Mouse (Mus musculus) MEL (cell line): ENCODE results near the gene Srrm2. TPM values are rescaled to one million over a fixed set of nuclear protein-coding genes. Genes with fewer than 3 reads are reported as not detected.

Source experiments
- DNase-seq: peaks from one replicate; pipeline ENCODE4 v3.0.0; 2011; ENCODE audit warnings: low read depth, low spot score
- H3K27ac ChIP-seq: 2 replicates; pipeline ENCODE4 v1.5.1; 2012; ENCODE audit warnings: low read depth, mild to moderate bottlenecking, control low read depth, low read length, moderate library complexity; ENCODE audit not compliant: control insufficient read depth
- H3K27me3 ChIP-seq, 2 experiments: fragments of 150-350 bp in 1 of 2; sonication (generic) in 1 of 2; 2 replicates each; pipeline ENCODE4 v1.6.1; 2012; ENCODE audit warnings: low read length in 2 of 2, mild to moderate bottlenecking in 2 of 2, improper control_type of control experiment in 1 of 2, moderate library complexity in 1 of 2; ENCODE audit not compliant: insufficient read depth in 2 of 2, control insufficient read depth in 1 of 2
- H3K36me3 ChIP-seq, 2 experiments: 2 replicates each; pipeline ENCODE4 v1.6.1; 2012 to 2014; ENCODE audit warnings: low read length in 2 of 2, improper control_type of control experiment in 1 of 2, inconsistent platforms in 1 of 2, mild to moderate bottlenecking in 1 of 2; ENCODE audit not compliant: insufficient read depth in 2 of 2, control insufficient read depth in 1 of 2
- H3K4me1 ChIP-seq, 2 experiments: fragments of 150-350 bp in 1 of 2; sonication (generic) in 1 of 2; 2 replicates each; pipeline ENCODE4 v1.6.1; 2012; ENCODE audit warnings: low read length in 2 of 2, improper control_type of control experiment in 1 of 2, mild to moderate bottlenecking in 1 of 2; ENCODE audit not compliant: insufficient read depth in 2 of 2, control insufficient read depth in 1 of 2
- H3K4me3 ChIP-seq, 2 experiments: fragments of 150-350 bp in 1 of 2; sonication (generic) in 1 of 2; 2 replicates each; pipeline ENCODE4 v1.5.1; 2012; ENCODE audit warnings: low read depth in 2 of 2, low read length in 2 of 2, mild to moderate bottlenecking in 2 of 2, moderate library complexity in 2 of 2, control low read depth in 1 of 2, improper control_type of control experiment in 1 of 2; ENCODE audit not compliant: control insufficient read depth in 1 of 2, insufficient read depth in 1 of 2
- H3K79me2 ChIP-seq: 2 replicates; pipeline ENCODE4 v1.6.1; 2012; ENCODE audit warnings: mild to moderate bottlenecking, low read length, moderate library complexity; ENCODE audit not compliant: control insufficient read depth, poor library complexity, insufficient read depth
- H3K9ac ChIP-seq: 2 replicates; pipeline ENCODE4 v1.6.1; 2012; ENCODE audit warnings: low read depth, mild to moderate bottlenecking, control low read depth, low read length, moderate library complexity; ENCODE audit not compliant: control insufficient read depth, poor library complexity, severe bottlenecking
- H3K9me3 ChIP-seq: fragments of 150-350 bp; sonication (generic); replicated peaks from 2 replicates; pipeline ENCODE4 v1.6.1; 2012; ENCODE audit warnings: mild to moderate bottlenecking, low read length, improper control_type of control experiment, moderate library complexity; ENCODE audit not compliant: insufficient read depth
- CHD2 ChIP-seq: IDR thresholded peaks from 2 replicates; pipeline ENCODE4 v1.6.1; 2011; ENCODE audit warnings: low read length, improper control_type of control experiment
- CTCF ChIP-seq, 3 experiments: IDR thresholded peaks in 2 of 3; conservative IDR thresholded peaks in 1 of 3; 2 replicates each; pipeline ENCODE4 v1.5.1; 2011 to 2012; ENCODE audit warnings: low read length in 3 of 3, low read depth in 2 of 3, mild to moderate bottlenecking in 2 of 3, improper control_type of control experiment in 1 of 3, inconsistent platforms in 1 of 3, mixed read lengths in 1 of 3, moderate library complexity in 1 of 3; ENCODE audit not compliant: control insufficient read depth in 1 of 3, insufficient read depth in 1 of 3, poor library complexity in 1 of 3, severe bottlenecking in 1 of 3
- E2F4 ChIP-seq: IDR thresholded peaks from 2 replicates; pipeline ENCODE4 v1.6.1; 2011; ENCODE audit warnings: low read depth, low read length, improper control_type of control experiment, borderline replicate concordance
- ELF1 ChIP-seq: IDR thresholded peaks from 2 replicates; pipeline ENCODE4 v1.6.1; 2014; ENCODE audit warnings: low read depth, mild to moderate bottlenecking, inconsistent platforms, low read length, improper control_type of control experiment, moderate library complexity
- EP300 ChIP-seq, 2 experiments: IDR thresholded peaks; 2 replicates each; pipeline ENCODE4 v1.6.1; 2011; ENCODE audit warnings: improper control_type of control experiment in 2 of 2, low read length in 2 of 2, low read depth in 1 of 2, mild to moderate bottlenecking in 1 of 2
- GABPA ChIP-seq: IDR thresholded peaks from 2 replicates; pipeline ENCODE4 v1.6.1; 2012; ENCODE audit warnings: low read depth, mild to moderate bottlenecking, inconsistent platforms, low read length, improper control_type of control experiment, moderate library complexity
- GATA1 ChIP-seq: IDR thresholded peaks from 2 replicates; pipeline ENCODE4 v1.6.1; 2011; ENCODE audit warnings: low read depth, low read length, improper control_type of control experiment
- HCFC1 ChIP-seq: IDR thresholded peaks from 2 replicates; pipeline ENCODE4 v1.6.1; 2012; ENCODE audit warnings: low read depth, mild to moderate bottlenecking, inconsistent platforms, low read length, improper control_type of control experiment, moderate library complexity
- JUND ChIP-seq: IDR thresholded peaks from 2 replicates; pipeline ENCODE4 v1.6.1; 2011; ENCODE audit warnings: low read depth, mild to moderate bottlenecking, improper control_type of control experiment, low read length
- KAT2A ChIP-seq: conservative IDR thresholded peaks from 2 replicates; pipeline ENCODE4 v1.6.1; 2012; ENCODE audit warnings: low read depth, low read length, improper control_type of control experiment, inconsistent platforms
- MAFK ChIP-seq: IDR thresholded peaks from 2 replicates; pipeline ENCODE4 v1.6.1; 2011; ENCODE audit warnings: low read depth, mild to moderate bottlenecking, low read length, improper control_type of control experiment, borderline replicate concordance
- MAX ChIP-seq: IDR thresholded peaks from 2 replicates; pipeline ENCODE4 v1.6.1; 2011; ENCODE audit warnings: low read length, improper control_type of control experiment
- MAZ ChIP-seq: IDR thresholded peaks from 2 replicates; pipeline ENCODE4 v1.6.1; 2012; ENCODE audit warnings: low read depth, mild to moderate bottlenecking, inconsistent platforms, low read length, improper control_type of control experiment
- MEF2A ChIP-seq: IDR thresholded peaks from 2 replicates; pipeline ENCODE4 v1.6.1; 2014; ENCODE audit warnings: low read depth, mild to moderate bottlenecking, inconsistent platforms, low read length, improper control_type of control experiment; ENCODE audit not compliant: poor library complexity, insufficient replicate concordance, severe bottlenecking; ENCODE audit errors: extremely low read depth
- MXI1 ChIP-seq: IDR thresholded peaks from 2 replicates; pipeline ENCODE4 v1.6.1; 2011; ENCODE audit warnings: mild to moderate bottlenecking, low read depth, low read length, improper control_type of control experiment
- MYB ChIP-seq: IDR thresholded peaks from 2 replicates; pipeline ENCODE4 v1.6.1; 2011; ENCODE audit warnings: mild to moderate bottlenecking, low read depth, low read length, improper control_type of control experiment
- MYC ChIP-seq: IDR thresholded peaks from 2 replicates; pipeline ENCODE4 v1.6.1; 2011; ENCODE audit warnings: low read depth, mild to moderate bottlenecking, low read length, improper control_type of control experiment, moderate library complexity
- NELFE ChIP-seq: IDR thresholded peaks from 2 replicates; pipeline ENCODE4 v1.6.1; 2011; ENCODE audit warnings: low read depth, low read length, improper control_type of control experiment
- NRF1 ChIP-seq: IDR thresholded peaks from 2 replicates; pipeline ENCODE4 v1.6.1; 2014; ENCODE audit warnings: low read depth, mild to moderate bottlenecking, inconsistent platforms, low read length, improper control_type of control experiment, moderate library complexity; ENCODE audit not compliant: poor library complexity, insufficient read depth, severe bottlenecking
- POLR2A ChIP-seq, 2 experiments: IDR thresholded peaks; 2 replicates each; pipeline ENCODE4 v1.6.1; 2011 to 2012; ENCODE audit warnings: low read length in 2 of 2, mild to moderate bottlenecking in 2 of 2, control low read depth in 1 of 2, improper control_type of control experiment in 1 of 2, low read depth in 1 of 2, moderate library complexity in 1 of 2; ENCODE audit not compliant: control insufficient read depth in 1 of 2, insufficient read depth in 1 of 2, poor library complexity in 1 of 2
- RAD21 ChIP-seq: IDR thresholded peaks from 2 replicates; pipeline ENCODE4 v1.6.1; 2011; ENCODE audit warnings: mild to moderate bottlenecking, low read depth, low read length, improper control_type of control experiment
- RCOR1 ChIP-seq: IDR thresholded peaks from 2 replicates; pipeline ENCODE4 v1.6.1; 2012; ENCODE audit warnings: low read depth, mild to moderate bottlenecking, inconsistent platforms, low read length, improper control_type of control experiment
- SIN3A ChIP-seq: IDR thresholded peaks from 2 replicates; pipeline ENCODE4 v1.6.1; 2012; ENCODE audit warnings: low read length, improper control_type of control experiment, inconsistent platforms
- SMC3 ChIP-seq: IDR thresholded peaks from 2 replicates; pipeline ENCODE4 v1.6.1; 2011; ENCODE audit warnings: low read depth, low read length, improper control_type of control experiment
- TCF12 ChIP-seq: IDR thresholded peaks from 2 replicates; pipeline ENCODE4 v1.6.1; 2014; ENCODE audit warnings: low read depth, mild to moderate bottlenecking, inconsistent platforms, low read length, improper control_type of control experiment, moderate library complexity
- UBTF ChIP-seq: IDR thresholded peaks from 2 replicates; pipeline ENCODE4 v1.6.1; 2012; ENCODE audit warnings: low read depth, mild to moderate bottlenecking, inconsistent platforms, low read length, improper control_type of control experiment, moderate library complexity, borderline replicate concordance; ENCODE audit not compliant: insufficient read depth
- USF2 ChIP-seq, 2 experiments: IDR thresholded peaks; 2 replicates each; pipeline ENCODE4 v1.6.1; 2011 to 2012; ENCODE audit warnings: improper control_type of control experiment in 2 of 2, low read length in 2 of 2, borderline replicate concordance in 1 of 2, inconsistent platforms in 1 of 2, low read depth in 1 of 2, mild to moderate bottlenecking in 1 of 2; ENCODE audit not compliant: insufficient read depth in 1 of 2
- ZKSCAN1 ChIP-seq: IDR thresholded peaks from 2 replicates; pipeline ENCODE4 v1.6.1; 2012; ENCODE audit warnings: low read depth, mild to moderate bottlenecking, inconsistent platforms, low read length, improper control_type of control experiment, moderate library complexity
- ZMIZ1 ChIP-seq: IDR thresholded peaks from 2 replicates; pipeline ENCODE4 v1.6.1; 2012; ENCODE audit warnings: low read depth, mild to moderate bottlenecking, inconsistent platforms, low read length, improper control_type of control experiment, moderate library complexity
- polyA plus RNA-seq, 2 experiments: library from polyadenylated mRNA; stranded (reverse) in 1 of 2; unstranded in 1 of 2; fragments of >175 nt in 1 of 2; fragments of >200 nt in 1 of 2; gene quantifications; 2 replicates each; pipeline versions ENCODE4 v1.2.1 to v1.2.4; 2012; ENCODE audit warnings: low replicate concordance in 2 of 2, low read depth in 1 of 2; ENCODE audit not compliant: insufficient read length in 2 of 2, insufficient read depth in 1 of 2, missing spikeins in 1 of 2
- total RNA-seq: library from RNA; depleted of rRNA; stranded (reverse); fragments of 300-350 nt; gene quantifications from 2 replicates; pipeline ENCODE4 v1.2.3, GENCODE M21; 2012

Gene Srrm2
- total and polyA plus RNA-seq, 3 experiments: 56.2 to 988 (median 505) TPM

DNA sequence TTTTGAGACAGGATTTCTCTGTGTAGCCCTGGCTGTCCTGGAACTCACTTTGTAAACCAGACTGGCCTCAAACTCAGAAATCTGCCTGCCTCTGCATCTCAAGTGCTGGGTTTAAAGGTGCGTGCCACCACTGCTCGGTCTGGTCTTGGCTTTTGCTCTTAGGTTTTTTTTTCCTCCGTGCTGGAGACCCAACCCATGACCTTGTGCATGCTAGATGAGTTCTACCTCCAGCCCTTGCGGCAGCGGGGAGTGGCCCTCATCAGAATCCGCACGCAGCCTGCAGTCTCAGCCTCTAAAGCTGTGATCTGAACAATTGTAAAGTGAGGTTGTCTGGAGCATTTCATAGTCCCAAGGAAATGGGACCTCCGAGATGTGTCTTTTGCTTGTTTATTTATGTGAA is 5.0 kb downstream of the Srrm2 start:
- H3K79me2 ChIP-seq: no peaks in the 10 kb centered on the region
- H3K9me3 ChIP-seq: no peaks in the 10 kb centered on the region
- peaks cover 0 to 2% of the 10 kb centered on the region in 2 experiments; a peak in 1 of 4 replicates for H3K27me3 ChIP-seq
- H3K27ac ChIP-seq: no peak overlapping the region
- no peak for TF ChIP-seq SIN3A
- no peak for TF ChIP-seq SMC3
- TF ChIP-seq USF2 (IDR thresholded peaks at IDR 0.05; ENCODE audit: borderline replicate concordance in 1 of 2, insufficient read depth in 1 of 2, low read depth in 1 of 2, low read length in 2 of 2): no peak
- no peak for TF ChIP-seq TCF12
- no peak for TF ChIP-seq MAFK
- TF ChIP-seq ZMIZ1: no peak
- TF ChIP-seq MAZ: no peak
- no peak for TF ChIP-seq MYC
- no peak for TF ChIP-seq POLR2A (IDR thresholded peaks at IDR 0.05; ENCODE audit: control insufficient read depth in 1 of 2, insufficient read depth in 1 of 2, low read depth in 1 of 2, low read length in 2 of 2, poor library complexity in 1 of 2)
- no peak for TF ChIP-seq EP300 (IDR thresholded peaks at IDR 0.05; ENCODE audit: low read depth in 1 of 2, low read length in 2 of 2)
- no peak for TF ChIP-seq NELFE
- no peak for TF ChIP-seq E2F4
- no peak for TF ChIP-seq MAX
- TF ChIP-seq UBTF: no peak
- no peak for TF ChIP-seq RCOR1
- no peak for TF ChIP-seq NRF1
- TF ChIP-seq MXI1: no peak
- TF ChIP-seq CHD2: no peak
- TF ChIP-seq MEF2A: no peak
- TF ChIP-seq JUND: no peak
- TF ChIP-seq, all 39 proteins: peak for 0
- Histone ChIP-seq H3K4me1 (no peaks in the 10 kb centered on the region), H3K9ac (no peak overlapping the region), H3K36me3 (no peaks in the 10 kb centered on the region), H3K4me3 (no peak overlapping the region)
- no peak for DNase-seq

DNA sequence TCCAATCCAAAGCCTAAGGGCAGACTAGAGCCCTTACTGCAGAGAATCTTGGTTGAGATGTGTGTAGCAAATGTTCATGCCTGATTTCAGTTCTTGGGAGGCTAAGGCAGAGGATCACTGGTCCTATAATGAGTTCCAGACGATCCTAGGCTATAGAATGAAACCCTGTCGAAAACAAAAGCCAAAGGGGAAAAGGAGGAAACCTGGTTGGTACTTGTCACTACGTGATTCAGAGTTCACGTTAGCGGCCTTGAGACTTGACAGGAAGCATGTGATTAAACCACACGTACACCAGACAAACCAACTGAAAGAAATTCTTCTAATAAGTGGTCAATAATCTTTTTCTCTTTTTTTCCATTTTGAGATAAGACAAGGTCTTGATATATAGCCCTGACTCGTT is 7.0 kb downstream of the Srrm2 start:
- Histone ChIP-seq H3K36me3 (peaks cover 0 to 3% of the 10 kb centered on the region in 2 experiments; a peak in 2 of 4 replicates), H3K79me2 (no peaks in the 10 kb centered on the region; the same call in 1 of the 2 replicates), H3K4me3 (no peak overlapping the region), H3K27ac (no peak overlapping the region), H3K9me3 (no peaks in the 10 kb centered on the region), H3K27me3 (peaks cover 0 to under 1% of the 10 kb centered on the region in 2 experiments; a peak in 1 of 4 replicates), H3K9ac (no peak overlapping the region), H3K4me1 (peaks cover 0 to 4% of the 10 kb centered on the region in 2 experiments; a peak in 2 of 4 replicates)
- no peak for DNase-seq
- TF ChIP-seq GATA1 (no peak), MXI1 (no peak), MAFK (no peak), KAT2A (no peak), ZKSCAN1 (no peak), JUND (no peak), E2F4 (no peak), MYB (no peak), ELF1 (no peak), GABPA (no peak), RAD21 (no peak), HCFC1 (no peak), CTCF (IDR thresholded peaks at IDR 0.05 in 2 of 3, conservative IDR thresholded peaks at IDR 0.05 in 1 of 3; ENCODE audit: control insufficient read depth in 1 of 3, insufficient read depth in 1 of 3, low read depth in 2 of 3, low read length in 3 of 3, poor library complexity in 1 of 3, severe bottlenecking in 1 of 3) (no peak)
